Mouse (Mus musculus): ENCODE data around the gene Synj2. TPM values are rescaled to one million over a fixed set of nuclear protein-coding genes. Genes with fewer than 3 reads are reported as not detected.
A peak's percentile ranks its signal among the peaks of the same experiment; 100 is the strongest.

The Synj2 gene
- 2.5 and 3.2 TPM in 2 replicates for polyA plus RNA-seq (2015; fragmentation: Nextera tagmentation; extraction: Ambion mirVana)

DNA sequence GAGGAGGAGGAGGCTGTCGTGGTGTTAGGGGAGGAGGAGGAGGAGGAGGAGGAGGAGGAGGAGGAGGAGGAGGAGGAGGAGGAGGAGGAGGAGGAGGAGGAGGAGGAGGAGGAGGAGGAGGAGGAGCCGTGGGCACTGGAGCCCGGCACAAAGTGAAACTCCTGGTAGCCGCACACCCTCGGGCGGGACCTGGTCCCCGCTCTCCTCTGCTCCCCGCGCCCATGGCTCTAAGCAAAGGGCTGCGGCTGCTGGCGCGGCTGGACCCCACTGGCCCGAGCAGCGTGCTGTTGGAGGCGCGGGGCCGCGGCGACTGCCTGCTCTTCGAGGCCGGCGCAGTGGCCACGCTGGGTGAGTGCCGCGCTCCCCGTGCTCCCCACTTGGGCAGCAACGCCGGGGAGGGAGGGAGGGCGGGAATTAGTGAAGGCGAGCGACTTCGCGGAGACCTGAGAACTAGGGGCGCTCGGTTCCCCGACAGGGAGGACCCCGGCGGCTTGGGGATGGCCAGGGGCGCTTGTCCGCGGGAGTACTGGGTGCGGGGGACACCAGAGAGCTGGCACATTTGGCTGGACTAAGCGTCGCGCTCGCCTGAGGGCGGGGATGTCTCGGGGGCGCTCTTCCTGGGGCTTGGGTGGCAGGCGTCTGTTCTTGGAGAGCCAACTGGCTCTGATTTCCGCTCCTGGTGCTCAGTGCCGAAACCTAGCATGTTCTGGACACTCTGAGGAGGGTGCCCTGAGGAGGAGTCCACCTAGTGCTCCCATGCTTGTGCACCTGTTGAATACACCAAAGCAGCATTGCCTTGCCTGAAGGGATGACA is at the start of gene Synj2:
Synj2 (plus strand) TSS at position 51 of the 814 bp plus-strand sequence.
- Histone ChIP-seq H3K9me3 (ENCODE audit: control insufficient read depth, low read length) (no peaks in the 10 kb centered on the region), H3K9ac (ENCODE audit: low read length) (peak within 1 kb of the TSS; percentile 84), H3K4me3 (ENCODE audit: low read length) (peak within 1 kb of the TSS; percentile 79), H3K4me1 (replicated peaks; ENCODE audit: control insufficient read depth, insufficient read depth, low read length) (peaks cover 13% of the 10 kb centered on the region; the same call in 1 of the 2 replicates), H3K27me3 (ENCODE audit: control insufficient read depth, insufficient read depth, low read depth, low read length) (peaks cover 6% of the 10 kb centered on the region), H3K4me2 (ENCODE audit: low read depth, low read length) (peak within 1 kb of the TSS; percentile 94), H3K27ac (ENCODE audit: low read length) (peak within 1 kb of the TSS; percentile 73), H3K36me3 (ENCODE audit: control insufficient read depth, insufficient read depth, low read length) (no peaks in the 10 kb centered on the region)
- under 1% methylated on average over 41 of the region's 52 CpGs for WGBS
- peak; percentile 73 for ATAC-seq (ENCODE audit: low read depth)

DNA sequence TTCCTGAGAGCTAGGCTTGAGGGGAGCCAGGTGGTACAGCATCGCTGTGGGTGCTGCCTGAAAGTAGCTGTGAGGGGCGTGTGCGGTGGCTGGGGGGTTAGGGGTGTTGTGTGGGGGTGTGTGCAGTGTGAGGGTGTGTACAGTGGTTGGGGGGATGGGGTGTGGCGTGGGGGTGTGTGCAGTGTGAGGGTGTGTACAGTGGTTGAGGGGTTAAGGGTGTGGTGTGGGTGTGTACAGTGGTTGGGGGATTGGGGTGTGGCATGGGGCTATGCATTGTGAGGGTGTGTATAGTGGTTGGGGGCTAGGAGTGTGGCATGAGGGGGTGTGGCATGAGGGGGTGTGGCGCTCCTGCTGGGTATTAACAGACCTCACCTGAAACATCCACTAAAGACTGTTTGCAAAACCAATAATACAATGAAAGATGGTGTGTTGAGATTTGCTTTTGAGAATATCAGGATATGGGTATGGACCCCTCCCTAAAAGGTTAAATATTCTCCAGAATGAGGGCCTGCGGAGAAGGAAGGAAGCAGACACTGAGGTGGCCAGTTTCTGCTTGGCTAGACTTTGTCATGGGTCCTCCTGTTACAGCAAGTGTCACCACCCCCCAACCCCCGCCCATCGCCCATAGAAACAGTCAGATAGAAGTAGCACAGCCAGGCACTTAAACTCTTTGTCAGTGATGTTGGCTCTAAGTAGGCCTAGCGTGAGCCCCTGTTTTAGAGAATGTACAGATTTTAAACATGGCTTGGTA is 49.0 kb upstream of the Synj2 start:
- ATAC-seq (ENCODE audit: low read depth), result 0 out of 2 replicates have a peak, but pooled peaks have one; percentile 29

DNA sequence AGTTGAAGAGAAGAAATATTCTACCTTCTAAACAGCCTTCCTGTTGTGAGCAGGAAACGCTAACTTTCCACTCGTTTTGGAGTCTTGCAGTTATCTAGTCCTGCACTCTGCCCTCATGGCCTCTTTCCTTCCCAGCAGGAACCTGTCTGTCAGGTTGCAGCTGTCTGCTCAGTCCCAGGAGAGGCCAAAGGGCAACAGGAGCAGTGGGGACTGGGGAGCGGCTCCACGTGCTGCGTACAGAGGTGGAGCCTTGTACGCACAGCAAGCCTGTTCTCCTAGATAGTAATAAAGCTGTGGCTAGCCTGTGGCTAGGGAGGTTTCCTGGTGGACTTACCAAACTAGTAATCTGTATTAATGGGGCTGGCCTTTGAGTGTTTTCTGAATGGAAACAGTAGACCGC is 48.0 kb upstream of the Synj2 start:
- H3K36me3 ChIP-seq (ENCODE audit: control insufficient read depth, insufficient read depth, low read length), result peaks cover 6% of the 10 kb centered on the region; the same call in 1 of the 2 replicates
- no peak overlapping the region for H3K4me2 ChIP-seq (ENCODE audit: low read depth, low read length)
- peaks cover 3% of the 10 kb centered on the region for H3K4me1 ChIP-seq (replicated peaks; ENCODE audit: control insufficient read depth, insufficient read depth, low read length)
- 23% methylated on average over 7 of the region's 7 CpGs for WGBS
- H3K27me3 ChIP-seq (ENCODE audit: control insufficient read depth, insufficient read depth, low read depth, low read length), result no peaks in the 10 kb centered on the region
- H3K4me3 ChIP-seq (ENCODE audit: low read length), result no peak overlapping the region
- ATAC-seq (ENCODE audit: low read depth), result no peak
- no peak overlapping the region for H3K27ac ChIP-seq (ENCODE audit: low read length)
- H3K9ac ChIP-seq (ENCODE audit: low read length), result no peak overlapping the region
- no peaks in the 10 kb centered on the region for H3K9me3 ChIP-seq (ENCODE audit: control insufficient read depth, low read length)

More for the DNA sequence above, 49.0 kb upstream of the Synj2 start:
- WGBS, result 76% methylated on average over 9 of the region's 9 CpGs
- Histone ChIP-seq H3K4me1 (replicated peaks; ENCODE audit: control insufficient read depth, insufficient read depth, low read length) (peaks cover 5% of the 10 kb centered on the region), H3K4me3 (ENCODE audit: low read length) (no peak overlapping the region), H3K4me2 (ENCODE audit: low read depth, low read length) (no peak overlapping the region), H3K36me3 (ENCODE audit: control insufficient read depth, insufficient read depth, low read length) (peaks cover 6% of the 10 kb centered on the region; the same call in 1 of the 2 replicates), H3K27ac (ENCODE audit: low read length) (no peak overlapping the region), H3K9ac (ENCODE audit: low read length) (no peak overlapping the region), H3K27me3 (ENCODE audit: control insufficient read depth, insufficient read depth, low read depth, low read length) (no peaks in the 10 kb centered on the region), H3K9me3 (ENCODE audit: control insufficient read depth, low read length) (no peaks in the 10 kb centered on the region)

DNA sequence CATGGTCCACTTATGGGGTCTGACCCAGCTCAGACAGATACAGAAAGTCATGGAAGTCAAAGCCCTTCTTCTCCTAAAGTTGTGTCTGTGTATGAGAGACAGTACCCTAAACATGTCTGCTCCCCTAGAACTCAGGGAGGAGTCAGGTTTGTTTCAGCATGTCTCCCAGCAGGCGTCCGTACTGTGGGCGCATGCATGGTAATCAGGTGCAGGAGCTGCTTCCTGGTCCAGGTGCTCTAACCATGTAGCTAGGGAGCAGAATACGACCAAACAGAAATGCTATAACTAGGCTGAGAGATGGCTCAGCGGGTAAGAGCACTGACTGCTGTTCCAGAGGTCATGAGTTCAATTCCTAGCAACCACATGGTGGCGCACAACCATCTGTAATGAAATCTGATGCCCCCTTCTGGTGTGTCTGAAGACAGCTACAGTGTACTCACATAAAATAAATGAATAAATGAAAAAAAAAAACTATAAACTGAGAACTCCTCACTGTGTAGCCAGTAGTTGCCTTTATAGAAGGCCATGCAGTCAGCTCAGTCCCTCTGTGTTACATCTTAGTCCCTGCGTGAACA is 47.4 kb upstream of the Synj2 start:
- Histone ChIP-seq H3K9ac (ENCODE audit: low read length) (no peak overlapping the region), H3K4me2 (ENCODE audit: low read depth, low read length) (no peak overlapping the region), H3K9me3 (ENCODE audit: control insufficient read depth, low read length) (no peaks in the 10 kb centered on the region), H3K27ac (ENCODE audit: low read length) (no peak overlapping the region), H3K4me3 (ENCODE audit: low read length) (no peak overlapping the region), H3K36me3 (ENCODE audit: control insufficient read depth, insufficient read depth, low read length) (peaks cover 6% of the 10 kb centered on the region; the same call in 1 of the 2 replicates), H3K4me1 (replicated peaks; ENCODE audit: control insufficient read depth, insufficient read depth, low read length) (peaks cover 3% of the 10 kb centered on the region), H3K27me3 (ENCODE audit: control insufficient read depth, insufficient read depth, low read depth, low read length) (no peaks in the 10 kb centered on the region)
- 72% methylated on average over 7 of the region's 7 CpGs for WGBS
- no peak for ATAC-seq (ENCODE audit: low read depth)

DNA sequence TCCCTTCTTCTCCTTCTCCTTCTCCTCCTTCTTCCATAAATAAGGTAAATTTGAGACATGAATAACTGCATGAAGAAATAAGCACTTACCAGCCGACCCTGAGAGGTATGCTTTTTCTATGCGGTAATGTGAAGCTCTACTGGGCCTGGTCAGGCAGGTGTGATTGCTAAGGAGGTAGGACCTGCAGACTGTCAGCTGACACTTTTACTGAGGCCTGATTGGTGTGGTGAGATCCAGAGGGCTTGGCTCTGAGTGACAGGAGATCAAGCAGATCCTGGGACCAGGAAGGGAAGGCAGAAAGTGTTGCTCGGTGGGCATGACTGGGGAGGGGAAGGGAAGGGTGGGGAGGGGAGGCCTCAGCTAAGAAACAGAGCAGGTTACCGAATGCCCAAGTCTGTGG is 45.0 kb upstream of the Synj2 start:
- H3K27ac ChIP-seq (ENCODE audit: low read length), result no peak overlapping the region
- H3K4me2 ChIP-seq (ENCODE audit: low read depth, low read length), result no peak overlapping the region
- no peaks in the 10 kb centered on the region for H3K9me3 ChIP-seq (ENCODE audit: control insufficient read depth, low read length)
- peak; percentile 75 for ATAC-seq (ENCODE audit: low read depth)
- H3K36me3 ChIP-seq (ENCODE audit: control insufficient read depth, insufficient read depth, low read length), result peaks cover 9% of the 10 kb centered on the region
- 44% methylated on average over 4 of the region's 4 CpGs for WGBS
- H3K27me3 ChIP-seq (ENCODE audit: control insufficient read depth, insufficient read depth, low read depth, low read length), result no peaks in the 10 kb centered on the region
- H3K9ac ChIP-seq (ENCODE audit: low read length), result no peak overlapping the region
- H3K4me3 ChIP-seq (ENCODE audit: low read length), result no peak overlapping the region
- H3K4me1 ChIP-seq (replicated peaks; ENCODE audit: control insufficient read depth, insufficient read depth, low read length), result peaks cover 3% of the 10 kb centered on the region

DNA sequence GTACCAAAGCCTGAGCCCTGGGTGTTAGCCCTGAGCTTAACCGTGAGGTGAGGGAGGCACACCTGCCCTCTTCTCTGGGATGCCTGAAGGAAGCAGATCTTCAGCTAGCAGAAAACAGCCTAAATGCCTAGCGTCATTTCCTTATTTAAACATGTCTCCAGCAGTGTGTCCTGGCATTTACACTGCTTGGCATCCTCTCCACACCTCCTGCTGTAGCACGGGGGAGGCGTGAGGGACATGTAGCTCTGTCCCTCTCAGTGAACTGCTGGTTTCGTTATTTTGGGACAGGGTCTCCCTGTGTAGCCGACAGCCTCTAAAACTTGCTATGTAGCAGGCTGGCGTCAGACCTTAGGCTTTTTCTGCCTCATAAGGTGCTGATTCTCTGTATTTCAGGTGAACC is 44.5 kb upstream of the Synj2 start:
- Histone ChIP-seq H3K27ac (ENCODE audit: low read length) (no peak overlapping the region), H3K9ac (ENCODE audit: low read length) (no peak overlapping the region), H3K9me3 (ENCODE audit: control insufficient read depth, low read length) (no peaks in the 10 kb centered on the region), H3K4me3 (ENCODE audit: low read length) (no peak overlapping the region), H3K4me1 (replicated peaks; ENCODE audit: control insufficient read depth, insufficient read depth, low read length) (peaks cover 3% of the 10 kb centered on the region), H3K36me3 (ENCODE audit: control insufficient read depth, insufficient read depth, low read length) (peaks cover 7% of the 10 kb centered on the region), H3K27me3 (ENCODE audit: control insufficient read depth, insufficient read depth, low read depth, low read length) (no peaks in the 10 kb centered on the region), H3K4me2 (ENCODE audit: low read depth, low read length) (no peak overlapping the region)
- WGBS, result 73% methylated on average over 7 of the region's 7 CpGs
- ATAC-seq (ENCODE audit: low read depth), result no peak

DNA sequence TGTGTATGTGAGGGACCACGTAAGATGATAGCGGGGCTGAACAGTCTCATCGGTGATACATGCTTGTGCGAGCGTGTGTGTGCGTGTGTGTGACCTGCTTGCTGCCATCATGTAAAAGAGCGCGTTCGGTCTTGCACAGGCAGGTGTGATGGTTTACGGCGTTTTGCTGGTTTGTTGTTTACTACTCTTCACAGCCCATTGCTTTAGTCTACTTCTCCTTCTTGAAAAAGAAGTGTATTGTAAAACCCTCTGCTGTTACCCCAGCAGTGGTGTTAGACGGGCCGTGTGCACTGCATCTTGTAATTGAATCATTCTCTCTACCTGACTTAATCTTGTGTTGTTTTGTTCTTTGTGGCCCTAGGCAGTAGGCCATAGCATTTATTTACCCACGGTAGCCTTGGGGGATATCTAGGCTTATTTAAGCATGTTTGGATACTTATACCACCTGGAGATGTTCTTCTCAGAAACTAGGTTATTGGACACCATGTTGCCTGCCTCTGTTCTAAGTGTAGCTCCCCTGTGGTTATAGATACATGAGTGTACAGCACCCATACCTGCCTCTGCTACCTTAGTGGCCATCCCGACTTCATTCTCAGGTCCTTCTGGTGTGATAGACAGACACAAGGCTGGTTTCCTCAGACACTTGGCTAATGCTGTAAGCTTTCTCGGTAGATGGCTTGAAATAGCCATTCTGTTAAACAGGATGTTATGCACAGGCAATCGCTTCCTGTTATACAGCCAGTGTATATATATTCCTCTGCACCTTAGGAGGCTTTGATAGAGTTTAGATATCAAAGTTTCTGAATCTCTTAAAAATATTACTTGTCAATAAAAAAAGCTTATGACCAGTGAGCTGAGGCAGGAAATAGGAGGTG is 43.5 kb upstream of the Synj2 start:
- ATAC-seq (ENCODE audit: low read depth), result no peak
- WGBS, result 90% methylated on average over 17 of the region's 17 CpGs
- Histone ChIP-seq H3K36me3 (ENCODE audit: control insufficient read depth, insufficient read depth, low read length) (peaks cover 13% of the 10 kb centered on the region), H3K9me3 (ENCODE audit: control insufficient read depth, low read length) (no peaks in the 10 kb centered on the region), H3K9ac (ENCODE audit: low read length) (no peak overlapping the region), H3K4me2 (ENCODE audit: low read depth, low read length) (no peak overlapping the region), H3K27ac (ENCODE audit: low read length) (no peak overlapping the region), H3K27me3 (ENCODE audit: control insufficient read depth, insufficient read depth, low read depth, low read length) (no peaks in the 10 kb centered on the region), H3K4me1 (replicated peaks; ENCODE audit: control insufficient read depth, insufficient read depth, low read length) (no peaks in the 10 kb centered on the region; the same call in 1 of the 2 replicates), H3K4me3 (ENCODE audit: low read length) (no peak overlapping the region)

DNA sequence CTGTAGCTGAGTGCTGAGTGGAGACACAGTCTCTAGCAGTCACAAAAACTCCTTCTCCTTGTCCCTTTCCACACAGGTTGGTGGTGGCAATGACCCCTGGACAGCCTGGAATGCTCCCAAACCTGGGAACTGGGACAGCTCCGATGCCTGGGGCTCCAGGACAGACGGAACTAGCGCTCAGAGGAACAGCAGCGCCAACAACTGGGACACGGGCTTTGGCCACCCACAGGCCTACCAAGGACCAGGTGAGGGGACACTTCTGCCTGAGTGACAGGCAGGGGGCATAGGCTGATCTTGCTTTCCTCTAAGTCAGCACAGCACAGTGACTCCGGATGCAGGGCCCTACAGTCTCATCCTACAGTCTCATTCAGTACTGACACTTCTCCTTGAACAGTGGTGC is 41.8 kb upstream of the Synj2 start:
- Histone ChIP-seq H3K4me3 (ENCODE audit: low read length) (no peak overlapping the region), H3K9ac (ENCODE audit: low read length) (no peak overlapping the region), H3K4me1 (replicated peaks; ENCODE audit: control insufficient read depth, insufficient read depth, low read length) (no peaks in the 10 kb centered on the region; the same call in 1 of the 2 replicates), H3K9me3 (ENCODE audit: control insufficient read depth, low read length) (no peaks in the 10 kb centered on the region), H3K27me3 (ENCODE audit: control insufficient read depth, insufficient read depth, low read depth, low read length) (no peaks in the 10 kb centered on the region), H3K4me2 (ENCODE audit: low read depth, low read length) (no peak overlapping the region), H3K27ac (ENCODE audit: low read length) (no peak overlapping the region), H3K36me3 (ENCODE audit: control insufficient read depth, insufficient read depth, low read length) (peaks cover 13% of the 10 kb centered on the region)
- 87% methylated on average over 6 of the region's 6 CpGs for WGBS
- ATAC-seq (ENCODE audit: low read depth), result no peak
